Mouse (Mus musculus) CH12.LX (cell line): ENCODE measurements at regions not wholly inside any gene's neighbourhood (a gene's known extent, or its start where the extent isn't known, plus 50 kb on each side); places are given as distances from the start of the nearest gene placed in this dataset.

Experiments
- DNase-seq: peaks from one replicate; pipeline ENCODE4 v3.0.0-alpha.2; 2013; ENCODE audit errors: extremely low read depth
- H3K27ac ChIP-seq: 2 replicates; pipeline ENCODE4 v1.5.1; 2012; ENCODE audit warnings: low read depth, mild to moderate bottlenecking, control low read depth, moderate library complexity; ENCODE audit not compliant: insufficient read depth
- H3K27me3 ChIP-seq: replicated peaks from 2 replicates; pipeline ENCODE3; 2012; ENCODE audit warnings: inconsistent platforms
- H3K36me3 ChIP-seq, 2 experiments: replicated peaks in 1 of 2; 2 replicates each; pipeline versions ENCODE3 to v1.6.1; 2012; ENCODE audit warnings: inconsistent platforms in 1 of 2, low read length in 1 of 2, mild to moderate bottlenecking in 1 of 2, mixed read lengths in 1 of 2, moderate library complexity in 1 of 2; ENCODE audit not compliant: control insufficient read depth in 1 of 2, insufficient read depth in 1 of 2
- H3K4me1 ChIP-seq, 2 experiments: 2 replicates each; pipeline ENCODE4 v1.6.1; 2012; ENCODE audit warnings: inconsistent platforms in 1 of 2, moderate library complexity in 1 of 2; ENCODE audit not compliant: insufficient read depth in 2 of 2, control insufficient read depth in 1 of 2
- H3K4me2 ChIP-seq: 2 replicates; pipeline ENCODE4 v1.6.1; 2012; ENCODE audit warnings: low read depth, mild to moderate bottlenecking, control low read depth; ENCODE audit not compliant: poor library complexity, insufficient read depth, severe bottlenecking
- H3K4me3 ChIP-seq, 3 experiments: fragments of 150-350 bp in 1 of 3; sonication (generic) in 1 of 3; replicated peaks in 1 of 3; 2 replicates each; pipeline versions ENCODE3 to v1.5.1; 2011 to 2012; ENCODE audit warnings: low read depth in 2 of 3, low read length in 2 of 3, mild to moderate bottlenecking in 2 of 3, moderate library complexity in 2 of 3, control low read depth in 1 of 3, improper control_type of control experiment in 1 of 3, inconsistent platforms in 1 of 3, mixed read lengths in 1 of 3; ENCODE audit not compliant: poor library complexity in 1 of 3
- H3K79me2 ChIP-seq: replicated peaks from 2 replicates; pipeline ENCODE4 v1.6.1; 2012; ENCODE audit warnings: mild to moderate bottlenecking, moderate library complexity; ENCODE audit not compliant: control insufficient read depth, poor library complexity, insufficient read depth, severe bottlenecking; ENCODE audit errors: extremely low read depth
- H3K9ac ChIP-seq: 2 replicates; pipeline ENCODE4 v1.6.1; 2012; ENCODE audit warnings: low read depth, mild to moderate bottlenecking, control low read depth, moderate library complexity; ENCODE audit not compliant: insufficient read depth
- H3K9me3 ChIP-seq: replicated peaks from 2 replicates; pipeline ENCODE3; 2012; ENCODE audit warnings: low read length, inconsistent platforms, mixed read lengths
- CTCF ChIP-seq, 2 experiments: IDR thresholded peaks in 1 of 2; conservative IDR thresholded peaks in 1 of 2; 2 replicates each; pipeline ENCODE4 v1.5.1; 2011 to 2012; ENCODE audit warnings: low read depth in 2 of 2, low read length in 2 of 2, improper control_type of control experiment in 1 of 2, inconsistent platforms in 1 of 2, mild to moderate bottlenecking in 1 of 2, moderate library complexity in 1 of 2
- E2F4 ChIP-seq: IDR thresholded peaks from 2 replicates; pipeline ENCODE4 v1.6.1; 2011; ENCODE audit warnings: low read depth, low read length, improper control_type of control experiment; ENCODE audit not compliant: insufficient replicate concordance
- EP300 ChIP-seq: IDR thresholded peaks from 2 replicates; pipeline ENCODE4 v1.6.1; 2011; ENCODE audit warnings: low read length, improper control_type of control experiment
- ETS1 ChIP-seq: conservative IDR thresholded peaks from 2 replicates; pipeline ENCODE4 v1.6.1; 2012; ENCODE audit warnings: low read depth, mild to moderate bottlenecking, inconsistent platforms, low read length, improper control_type of control experiment, moderate library complexity
- IRF4 ChIP-seq: IDR thresholded peaks from 2 replicates; pipeline ENCODE4 v1.6.1; 2014; ENCODE audit warnings: low read depth, mild to moderate bottlenecking, inconsistent platforms, low read length, improper control_type of control experiment
- JUN ChIP-seq: IDR thresholded peaks from 2 replicates; pipeline ENCODE4 v1.6.1; 2011; ENCODE audit warnings: low read depth, mild to moderate bottlenecking, low read length, improper control_type of control experiment, moderate library complexity; ENCODE audit not compliant: insufficient read depth
- KAT2A ChIP-seq: IDR thresholded peaks from 2 replicates; pipeline ENCODE4 v1.6.1; 2012; ENCODE audit warnings: low read length, improper control_type of control experiment, inconsistent platforms; ENCODE audit not compliant: insufficient replicate concordance
- MAX ChIP-seq: IDR thresholded peaks from 2 replicates; pipeline ENCODE4 v1.6.1; 2011; ENCODE audit warnings: low read length, improper control_type of control experiment
- MAZ ChIP-seq: IDR thresholded peaks from 2 replicates; pipeline ENCODE4 v1.6.1; 2012; ENCODE audit warnings: low read depth, mild to moderate bottlenecking, inconsistent platforms, low read length, improper control_type of control experiment, moderate library complexity
- MEF2A ChIP-seq: IDR thresholded peaks from 2 replicates; pipeline ENCODE4 v1.6.1; 2014; ENCODE audit warnings: low read depth, mild to moderate bottlenecking, inconsistent platforms, low read length, improper control_type of control experiment, borderline replicate concordance
- MXI1 ChIP-seq: IDR thresholded peaks from 2 replicates; pipeline ENCODE4 v1.6.1; 2011; ENCODE audit warnings: mild to moderate bottlenecking, low read depth, low read length, improper control_type of control experiment
- MYC ChIP-seq: IDR thresholded peaks from 2 replicates; pipeline ENCODE4 v1.6.1; 2011; ENCODE audit warnings: low read depth, mild to moderate bottlenecking, improper control_type of control experiment, low read length
- NELFE ChIP-seq: IDR thresholded peaks from 2 replicates; pipeline ENCODE4 v1.6.1; 2011; ENCODE audit warnings: low read depth, low read length, improper control_type of control experiment
- PAX5 ChIP-seq: IDR thresholded peaks from 2 replicates; pipeline ENCODE4 v1.6.1; 2012; ENCODE audit warnings: low read length, inconsistent platforms, mixed read lengths
- TBP ChIP-seq: conservative IDR thresholded peaks from 2 replicates; pipeline ENCODE4 v1.6.1; 2011; ENCODE audit warnings: low read depth, low read length, improper control_type of control experiment
- TCF12 ChIP-seq: IDR thresholded peaks from 2 replicates; pipeline ENCODE4 v1.6.1; 2014; ENCODE audit warnings: low read depth, mild to moderate bottlenecking, inconsistent platforms, low read length, improper control_type of control experiment
- UBTF ChIP-seq: IDR thresholded peaks from 2 replicates; pipeline ENCODE4 v1.6.1; 2012; ENCODE audit warnings: low read depth, mild to moderate bottlenecking, inconsistent platforms, low read length, improper control_type of control experiment, moderate library complexity
- USF2 ChIP-seq: conservative IDR thresholded peaks from 2 replicates; pipeline ENCODE4 v1.6.1; 2011; ENCODE audit warnings: low read depth, low read length, improper control_type of control experiment
- ZC3H11A ChIP-seq: IDR thresholded peaks from 2 replicates; pipeline ENCODE4 v1.6.1; 2012; ENCODE audit warnings: low read depth, mild to moderate bottlenecking, inconsistent platforms, low read length, improper control_type of control experiment
- ZMIZ1 ChIP-seq: IDR thresholded peaks from 2 replicates; pipeline ENCODE4 v1.6.1; 2012; ENCODE audit warnings: low read depth, mild to moderate bottlenecking, inconsistent platforms, low read length, improper control_type of control experiment
- dilution Hi-C: fragments of 300-500 bp; cut with MboI; formaldehyde crosslinking; loops from 2 replicates; pipeline ENCODE4 v1.14.3; 2020; ENCODE audit warnings: low sequenced_read_pairs; ENCODE audit not compliant: extremely low pct_unique_long_range_greater_than_20kb, extremely low pct_ligation_motif_present
- in situ Hi-C: fragments of 300-500 bp; cut with MboI; formaldehyde crosslinking; loops from 3 replicates; pipeline ENCODE4 v1.14.3; 2019; ENCODE audit warnings: low sequenced_read_pairs, low pct_ligation_motif_present, low pct_unique_long_range_greater_than_20kb, mixed read lengths

DNA sequence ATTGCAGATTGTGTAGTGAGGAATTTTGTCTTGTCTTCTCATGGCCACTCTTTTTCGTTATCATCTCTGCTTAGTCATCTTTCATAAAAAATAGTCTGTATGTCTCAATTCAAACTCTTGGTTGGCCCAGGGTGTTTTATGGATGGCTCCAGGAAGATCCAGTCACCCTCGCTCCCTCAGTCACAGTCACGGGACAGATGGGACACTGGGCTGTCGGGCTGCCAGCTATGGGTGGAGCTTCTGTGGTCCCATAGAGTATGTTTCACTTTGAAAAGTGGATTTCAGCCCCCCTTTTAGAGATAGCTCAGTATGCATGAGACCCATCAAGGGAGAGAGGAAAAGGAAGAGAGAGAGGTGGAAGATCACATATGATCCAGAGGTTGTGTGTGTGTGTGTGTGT is 85.2 kb upstream of the Syt6 start:
- Histone ChIP-seq H3K4me3 (no peak overlapping the region), H3K79me2 (no peaks in the 10 kb centered on the region), H3K4me1 (peaks cover 2 to 8% of the 10 kb centered on the region in 2 experiments; a peak in 1 of 4 replicates), H3K9ac (no peak overlapping the region), H3K9me3 (no peaks in the 10 kb centered on the region), H3K36me3 (no peaks in the 10 kb centered on the region), H3K27ac (no peak overlapping the region), H3K4me2 (no peak overlapping the region), H3K27me3 (no peaks in the 10 kb centered on the region)
- DNase-seq, result no peak
- dilution Hi-C loops, result no loop called here
- in situ Hi-C loops, result no loop called here
- no peak for TF ChIP-seq MEF2A
- TF ChIP-seq EP300, result no peak
- TF ChIP-seq TCF12, result no peak
- no peak for TF ChIP-seq PAX5
- no peak for TF ChIP-seq KAT2A
- TF ChIP-seq JUN, result no peak
- no peak for TF ChIP-seq TBP
- TF ChIP-seq ZC3H11A, result no peak
- no peak for TF ChIP-seq ZMIZ1
- TF ChIP-seq IRF4, result no peak
- TF ChIP-seq ETS1, result no peak
- no peak for TF ChIP-seq MXI1
- no peak for TF ChIP-seq CTCF (conservative IDR thresholded peaks at IDR 0.05 in 1 of 2, IDR thresholded peaks at IDR 0.05 in 1 of 2; ENCODE audit: low read depth in 2 of 2, low read length in 2 of 2)
- no peak for TF ChIP-seq NELFE
- no peak for TF ChIP-seq UBTF

DNA sequence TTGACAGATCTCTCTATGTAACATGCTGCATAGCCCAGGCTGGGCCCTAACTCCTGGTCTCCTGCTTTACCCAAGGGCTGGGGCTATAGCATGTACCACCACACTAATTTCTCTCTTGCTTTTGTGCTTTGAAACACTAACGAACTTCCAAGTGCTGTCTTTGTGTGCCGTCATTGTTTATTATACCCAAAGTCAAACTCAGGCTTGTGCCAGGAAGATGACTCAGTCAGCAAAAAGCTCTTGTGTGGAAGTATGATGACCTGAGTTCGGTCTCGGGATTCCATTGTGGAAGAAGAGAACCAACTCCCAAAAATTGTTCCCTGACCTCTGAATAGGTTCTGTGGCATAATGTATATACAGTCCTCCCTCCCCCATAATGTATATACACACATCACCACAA is 84.1 kb upstream of the Syt6 start:
- Histone ChIP-seq H3K79me2 (no peaks in the 10 kb centered on the region), H3K9me3 (no peaks in the 10 kb centered on the region), H3K36me3 (no peaks in the 10 kb centered on the region), H3K4me3 (no peak overlapping the region), H3K4me1 (peaks cover 2 to 8% of the 10 kb centered on the region in 2 experiments; a peak in 1 of 4 replicates), H3K9ac (no peak overlapping the region), H3K27me3 (no peaks in the 10 kb centered on the region), H3K4me2 (no peak overlapping the region), H3K27ac (no peak overlapping the region)
- TF ChIP-seq MYC (no peak), E2F4 (no peak), KAT2A (no peak), CTCF (conservative IDR thresholded peaks at IDR 0.05 in 1 of 2, IDR thresholded peaks at IDR 0.05 in 1 of 2; ENCODE audit: low read depth in 2 of 2, low read length in 2 of 2) (no peak), MAZ (no peak), MAX (no peak), PAX5 (no peak), UBTF (no peak), USF2 (no peak)
- in situ Hi-C loops, result no loop called here
- DNase-seq, result no peak
- dilution Hi-C loops, result no loop called here
